Mouse (Mus musculus): ENCODE data around the gene Fbl. TPM values are rescaled to one million over a fixed set of nuclear protein-coding genes. Genes with fewer than 3 reads are reported as not detected.
"Not testable (repeated sequence)": the region's sequence is repeated elsewhere in the genome, so short reads cannot be mapped to it uniquely, and the experiment has no call there.

Gene Fbl
- polyA plus RNA-seq, 1 experiment = 155 TPM

GRCm38 (mm10) chr7:28151584-28152221, 17.8 kb upstream of the Fbl start:
- Histone ChIP-seq H3K79me2 (ENCODE audit: control insufficient read depth, insufficient read depth) (no peaks in the 10 kb centered on the region), H3K27me3 (ENCODE audit: control insufficient read depth, insufficient read depth, insufficient read length) (peaks cover 8% of the 10 kb centered on the region), H3ac (ENCODE audit: control insufficient read depth, insufficient read length) (no peak overlapping the region), H3K4me3 (no peak overlapping the region), H3K4me2 (ENCODE audit: low read depth) (no peak overlapping the region), H3K36me3 (ENCODE audit: control insufficient read depth, insufficient read depth) (no peaks in the 10 kb centered on the region)
- TF ChIP-seq MYOD1 (IDR thresholded peaks at IDR 0.05; ENCODE audit: control insufficient read depth in 1 of 3, insufficient read length in 2 of 3, low read depth in 2 of 3) (no peak), TCF3 (IDR thresholded peaks at IDR 0.05; ENCODE audit: insufficient read length, low read depth) (no peak), MAX (IDR thresholded peaks at IDR 0.05; ENCODE audit: low read depth) (no peak), USF1 (IDR thresholded peaks at IDR 0.05; ENCODE audit: low read depth) (no peak), POLR2AphosphoS2 (IDR thresholded peaks at IDR 0.05; ENCODE audit: insufficient read length, low read depth) (no peak), SRF (IDR thresholded peaks at IDR 0.05; ENCODE audit: control insufficient read depth, insufficient read length, low read depth) (no peak), E2F4 (IDR thresholded peaks at IDR 0.05; ENCODE audit: insufficient read depth) (no peak), TCF12 (IDR thresholded peaks at IDR 0.05; ENCODE audit: insufficient read depth, poor library complexity, severe bottlenecking) (no peak), CEBPB (IDR thresholded peaks at IDR 0.05; ENCODE audit: insufficient read depth, poor library complexity, severe bottlenecking) (no peak), REST (IDR thresholded peaks at IDR 0.05; ENCODE audit: insufficient read depth, insufficient read length) (no peak)

GRCm38 (mm10) chr7:28153595-28153994, 15.9 kb upstream of the Fbl start:
- H3K4me2 ChIP-seq (ENCODE audit: low read depth); H3K79me2 ChIP-seq (ENCODE audit: control insufficient read depth, insufficient read depth); H3K27me3 ChIP-seq (ENCODE audit: control insufficient read depth, insufficient read depth, insufficient read length); H3ac ChIP-seq (ENCODE audit: control insufficient read depth, insufficient read length); H3K4me3 ChIP-seq; H3K36me3 ChIP-seq (ENCODE audit: control insufficient read depth, insufficient read depth): not testable (repeated sequence)

GRCm38 (mm10) chr7:28159292-28159691, 10.2 kb upstream of the Fbl start:
- Histone ChIP-seq H3K36me3 (ENCODE audit: control insufficient read depth, insufficient read depth) (no peaks in the 10 kb centered on the region), H3ac (ENCODE audit: control insufficient read depth, insufficient read length) (no peak overlapping the region), H3K79me2 (ENCODE audit: control insufficient read depth, insufficient read depth) (no peaks in the 10 kb centered on the region), H3K4me2 (ENCODE audit: low read depth) (no peak overlapping the region), H3K4me3 (no peak overlapping the region), H3K27me3 (ENCODE audit: control insufficient read depth, insufficient read depth, insufficient read length) (no peaks in the 10 kb centered on the region)
- TF ChIP-seq MAX (IDR thresholded peaks at IDR 0.05; ENCODE audit: low read depth) = no peak

GRCm38 (mm10) chr7:28159893-28160292, 9.6 kb upstream of the Fbl start:
- Histone ChIP-seq H3K79me2 (ENCODE audit: control insufficient read depth, insufficient read depth) (no peaks in the 10 kb centered on the region), H3K4me3 (no peak overlapping the region), H3K4me2 (ENCODE audit: low read depth) (no peak overlapping the region), H3K36me3 (ENCODE audit: control insufficient read depth, insufficient read depth) (no peaks in the 10 kb centered on the region), H3K27me3 (ENCODE audit: control insufficient read depth, insufficient read depth, insufficient read length) (no peaks in the 10 kb centered on the region), H3ac (ENCODE audit: control insufficient read depth, insufficient read length) (no peak overlapping the region)
- TF ChIP-seq USF1 (IDR thresholded peaks at IDR 0.05; ENCODE audit: low read depth) = no peak
- TF ChIP-seq TCF12 (IDR thresholded peaks at IDR 0.05; ENCODE audit: insufficient read depth, poor library complexity, severe bottlenecking) = no peak
- TF ChIP-seq SRF (IDR thresholded peaks at IDR 0.05; ENCODE audit: control insufficient read depth, insufficient read length, low read depth) = no peak
- TF ChIP-seq MAX (IDR thresholded peaks at IDR 0.05; ENCODE audit: low read depth) = no peak
- TF ChIP-seq MYOD1 (IDR thresholded peaks at IDR 0.05; ENCODE audit: control insufficient read depth in 1 of 3, insufficient read length in 2 of 3, low read depth in 2 of 3) = no peak
- TF ChIP-seq E2F4 (IDR thresholded peaks at IDR 0.05; ENCODE audit: insufficient read depth) = no peak
- TF ChIP-seq MYOG (IDR thresholded peaks at IDR 0.05; ENCODE audit: control insufficient read depth in 1 of 3, insufficient read depth in 1 of 3, insufficient read length in 2 of 3, low read depth in 2 of 3) = no peak
- no peak for TF ChIP-seq POLR2AphosphoS2 (IDR thresholded peaks at IDR 0.05; ENCODE audit: insufficient read length, low read depth)
- TF ChIP-seq REST (IDR thresholded peaks at IDR 0.05; ENCODE audit: insufficient read depth, insufficient read length) = no peak
- TF ChIP-seq POLR2A (IDR thresholded peaks at IDR 0.05; ENCODE audit: insufficient read length, low read depth) = no peak
- no peak for TF ChIP-seq TCF3 (IDR thresholded peaks at IDR 0.05; ENCODE audit: insufficient read length, low read depth)

- TF ChIP-seq TCF12 (IDR thresholded peaks at IDR 0.05; ENCODE audit: insufficient read depth, poor library complexity, severe bottlenecking) = no peak
- TF ChIP-seq SRF (IDR thresholded peaks at IDR 0.05; ENCODE audit: control insufficient read depth, insufficient read length, low read depth) = no peak
- TF ChIP-seq CEBPB (IDR thresholded peaks at IDR 0.05; ENCODE audit: insufficient read depth, poor library complexity, severe bottlenecking) = no peak
- no peak for TF ChIP-seq REST (IDR thresholded peaks at IDR 0.05; ENCODE audit: insufficient read depth, insufficient read length)
- TF ChIP-seq POLR2A (IDR thresholded peaks at IDR 0.05; ENCODE audit: insufficient read length, low read depth) = no peak
- Histone ChIP-seq H3ac (ENCODE audit: control insufficient read depth, insufficient read length) (no peak overlapping the region), H3K4me2 (ENCODE audit: low read depth) (no peak overlapping the region), H3K4me3 (no peak overlapping the region), H3K79me2 (ENCODE audit: control insufficient read depth, insufficient read depth) (no peaks in the 10 kb centered on the region), H3K27me3 (ENCODE audit: control insufficient read depth, insufficient read depth, insufficient read length) (no peaks in the 10 kb centered on the region), H3K36me3 (ENCODE audit: control insufficient read depth, insufficient read depth) (no peaks in the 10 kb centered on the region)
Measured at GRCm38 (mm10) chr7:28161163-28161749, 8.3 kb upstream of the Fbl start.

Measured in myocyte (in vitro differentiated cells).